Mouse (Mus musculus) CH12.LX (cell line): Measurements from ENCODE around the gene Ttc7b. TPM values are rescaled to one million over a fixed set of nuclear protein-coding genes. Genes with fewer than 3 reads are reported as not detected.

Experiments
- DNase-seq: peaks from one replicate; pipeline ENCODE4 v3.0.0-alpha.2; 2013; ENCODE audit errors: extremely low read depth
- H3K27ac ChIP-seq: 2 replicates; pipeline ENCODE4 v1.5.1; 2012; ENCODE audit warnings: low read depth, mild to moderate bottlenecking, control low read depth, moderate library complexity; ENCODE audit not compliant: insufficient read depth
- H3K27me3 ChIP-seq: replicated peaks from 2 replicates; pipeline ENCODE3; 2012; ENCODE audit warnings: inconsistent platforms
- H3K36me3 ChIP-seq, 2 experiments: replicated peaks in 1 of 2; 2 replicates each; pipeline versions ENCODE3 to v1.6.1; 2012; ENCODE audit warnings: inconsistent platforms in 1 of 2, low read length in 1 of 2, mild to moderate bottlenecking in 1 of 2, mixed read lengths in 1 of 2, moderate library complexity in 1 of 2; ENCODE audit not compliant: control insufficient read depth in 1 of 2, insufficient read depth in 1 of 2
- H3K4me1 ChIP-seq, 2 experiments: 2 replicates each; pipeline ENCODE4 v1.6.1; 2012; ENCODE audit warnings: inconsistent platforms in 1 of 2, moderate library complexity in 1 of 2; ENCODE audit not compliant: insufficient read depth in 2 of 2, control insufficient read depth in 1 of 2
- H3K4me2 ChIP-seq: 2 replicates; pipeline ENCODE4 v1.6.1; 2012; ENCODE audit warnings: low read depth, mild to moderate bottlenecking, control low read depth; ENCODE audit not compliant: poor library complexity, insufficient read depth, severe bottlenecking
- H3K4me3 ChIP-seq, 3 experiments: fragments of 150-350 bp in 1 of 3; sonication (generic) in 1 of 3; replicated peaks in 1 of 3; 2 replicates each; pipeline versions ENCODE3 to v1.5.1; 2011 to 2012; ENCODE audit warnings: low read depth in 2 of 3, low read length in 2 of 3, mild to moderate bottlenecking in 2 of 3, moderate library complexity in 2 of 3, control low read depth in 1 of 3, improper control_type of control experiment in 1 of 3, inconsistent platforms in 1 of 3, mixed read lengths in 1 of 3; ENCODE audit not compliant: poor library complexity in 1 of 3
- H3K79me2 ChIP-seq: replicated peaks from 2 replicates; pipeline ENCODE4 v1.6.1; 2012; ENCODE audit warnings: mild to moderate bottlenecking, moderate library complexity; ENCODE audit not compliant: control insufficient read depth, poor library complexity, insufficient read depth, severe bottlenecking; ENCODE audit errors: extremely low read depth
- H3K9ac ChIP-seq: 2 replicates; pipeline ENCODE4 v1.6.1; 2012; ENCODE audit warnings: low read depth, mild to moderate bottlenecking, control low read depth, moderate library complexity; ENCODE audit not compliant: insufficient read depth
- H3K9me3 ChIP-seq: replicated peaks from 2 replicates; pipeline ENCODE3; 2012; ENCODE audit warnings: low read length, inconsistent platforms, mixed read lengths
- CHD2 ChIP-seq: IDR thresholded peaks from 2 replicates; pipeline ENCODE4 v1.6.1; 2011; ENCODE audit warnings: low read length, improper control_type of control experiment
- CTCF ChIP-seq, 2 experiments: IDR thresholded peaks in 1 of 2; conservative IDR thresholded peaks in 1 of 2; 2 replicates each; pipeline ENCODE4 v1.5.1; 2011 to 2012; ENCODE audit warnings: low read depth in 2 of 2, low read length in 2 of 2, improper control_type of control experiment in 1 of 2, inconsistent platforms in 1 of 2, mild to moderate bottlenecking in 1 of 2, moderate library complexity in 1 of 2
- E2F4 ChIP-seq: IDR thresholded peaks from 2 replicates; pipeline ENCODE4 v1.6.1; 2011; ENCODE audit warnings: low read depth, low read length, improper control_type of control experiment; ENCODE audit not compliant: insufficient replicate concordance
- ETS1 ChIP-seq: conservative IDR thresholded peaks from 2 replicates; pipeline ENCODE4 v1.6.1; 2012; ENCODE audit warnings: low read depth, mild to moderate bottlenecking, inconsistent platforms, low read length, improper control_type of control experiment, moderate library complexity
- KAT2A ChIP-seq: IDR thresholded peaks from 2 replicates; pipeline ENCODE4 v1.6.1; 2012; ENCODE audit warnings: low read length, improper control_type of control experiment, inconsistent platforms; ENCODE audit not compliant: insufficient replicate concordance
- MAX ChIP-seq: IDR thresholded peaks from 2 replicates; pipeline ENCODE4 v1.6.1; 2011; ENCODE audit warnings: low read length, improper control_type of control experiment
- POLR2AphosphoS2 ChIP-seq: IDR thresholded peaks from 2 replicates; pipeline ENCODE4 v1.6.1; 2011; ENCODE audit warnings: low read depth, low read length, improper control_type of control experiment
- RAD21 ChIP-seq: IDR thresholded peaks from 2 replicates; pipeline ENCODE4 v1.6.1; 2011; ENCODE audit warnings: low read depth, mild to moderate bottlenecking, low read length, improper control_type of control experiment, moderate library complexity
- SMC3 ChIP-seq: IDR thresholded peaks from 2 replicates; pipeline ENCODE4 v1.6.1; 2011; ENCODE audit warnings: low read depth, low read length, improper control_type of control experiment
- USF1 ChIP-seq: IDR thresholded peaks from 2 replicates; pipeline ENCODE4 v1.6.1; 2014; ENCODE audit warnings: low read depth, mild to moderate bottlenecking, inconsistent platforms, low read length, improper control_type of control experiment
- USF2 ChIP-seq: conservative IDR thresholded peaks from 2 replicates; pipeline ENCODE4 v1.6.1; 2011; ENCODE audit warnings: low read depth, low read length, improper control_type of control experiment
- ZMIZ1 ChIP-seq: IDR thresholded peaks from 2 replicates; pipeline ENCODE4 v1.6.1; 2012; ENCODE audit warnings: low read depth, mild to moderate bottlenecking, inconsistent platforms, low read length, improper control_type of control experiment
- dilution Hi-C: fragments of 300-500 bp; cut with MboI; formaldehyde crosslinking; loops from 2 replicates; pipeline ENCODE4 v1.14.3; 2020; ENCODE audit warnings: low sequenced_read_pairs; ENCODE audit not compliant: extremely low pct_unique_long_range_greater_than_20kb, extremely low pct_ligation_motif_present
- in situ Hi-C: fragments of 300-500 bp; cut with MboI; formaldehyde crosslinking; loops from 3 replicates; pipeline ENCODE4 v1.14.3; 2019; ENCODE audit warnings: low sequenced_read_pairs, low pct_ligation_motif_present, low pct_unique_long_range_greater_than_20kb, mixed read lengths
- polyA plus RNA-seq: library from polyadenylated mRNA; unstranded; fragments of >175 nt; gene quantifications from 2 replicates; pipeline ENCODE4 v1.2.1, GENCODE M21; 2012; ENCODE audit warnings: low read depth; ENCODE audit not compliant: insufficient read length
- total RNA-seq, 2 experiments: library from RNA; depleted of rRNA; stranded (reverse); fragments of 300-350 nt in 1 of 2; fragments of >200 nt in 1 of 2; gene quantifications; 2 replicates each; pipeline ENCODE4 v1.2.3; 2012 to 2014

Gene Ttc7b
- total and polyA plus RNA-seq, 3 experiments: 7.8 to 18.3 (median 12.7) TPM

- Histone ChIP-seq H3K36me3 (peaks cover 5 to 57% of the 10 kb centered on the region in 2 experiments), H3K9me3 (no peaks in the 10 kb centered on the region)
- in situ Hi-C loops: loop anchor here (10.0 kb wide), 1 partner anchor 324 kb away; no protein-coding TSS in a partner anchor
Measured at GRCm38 (mm10) chr12:100488368-100488767, 32.3 kb downstream of the Ttc7b start.

DNA sequence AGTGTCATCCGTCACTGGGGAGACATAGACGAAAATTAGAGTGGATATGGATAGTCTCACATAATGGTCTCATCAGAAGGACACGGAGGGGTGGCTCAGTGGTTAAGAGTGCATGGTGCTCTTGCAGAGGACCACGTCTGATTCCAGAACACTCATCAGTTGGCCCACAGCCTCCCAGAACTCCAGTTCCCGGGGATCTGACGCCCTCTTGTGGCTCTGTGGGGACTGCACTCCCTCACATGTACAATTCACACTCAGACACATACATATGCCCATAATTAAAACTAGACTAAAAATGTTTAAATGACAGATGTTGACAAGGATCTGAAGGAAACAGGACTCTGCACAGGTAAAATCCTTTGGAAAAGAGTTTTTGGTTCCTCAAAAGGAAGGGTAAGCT lies 34.4 kb downstream of the Ttc7b start:
- no peak overlapping the region for H3K4me3 ChIP-seq
- peaks cover 0 to 58% of the 10 kb centered on the region in 2 experiments for H3K36me3 ChIP-seq
- no peaks in the 10 kb centered on the region for H3K27me3 ChIP-seq
- H3K4me2 ChIP-seq: no peak overlapping the region
- no peaks in the 10 kb centered on the region for H3K79me2 ChIP-seq
- no peaks in the 10 kb centered on the region for H3K9me3 ChIP-seq
- no peak for DNase-seq
- no peak overlapping the region for H3K9ac ChIP-seq
- no peak for TF ChIP-seq USF1
- TF ChIP-seq USF2: no peak
- TF ChIP-seq SMC3: peak; percentile 35
- peak; percentile 10 to 52; a peak in 2 of 4 replicates for TF ChIP-seq CTCF (conservative IDR thresholded peaks at IDR 0.05 in 1 of 2, IDR thresholded peaks at IDR 0.05 in 1 of 2; ENCODE audit: low read depth in 2 of 2, low read length in 2 of 2)
- peak; percentile 42 for TF ChIP-seq RAD21
- no peak overlapping the region for H3K27ac ChIP-seq
- H3K4me1 ChIP-seq: peaks cover 2 to 18% of the 10 kb centered on the region in 2 experiments; a peak in 3 of 4 replicates
- in situ Hi-C loops (loop anchor here (10.0 kb wide), 1 partner anchor 321 kb away; no protein-coding TSS in a partner anchor), dilution Hi-C loops (no loop called here)

More at GRCm38 (mm10) chr12:100488368-100488767, 32.3 kb downstream of the Ttc7b start:
- dilution Hi-C loops: no loop called here
- no peaks in the 10 kb centered on the region for H3K27me3 ChIP-seq
- no peak overlapping the region for H3K4me3 ChIP-seq
- no peaks in the 10 kb centered on the region for H3K79me2 ChIP-seq
- H3K4me2 ChIP-seq: no peak overlapping the region
- TF ChIP-seq CHD2 (no peak), ETS1 (no peak), ZMIZ1 (no peak)
- TF ChIP-seq, all 38 proteins: peak for 0
- DNase-seq: no peak
- Histone ChIP-seq H3K4me1 (peaks cover 2 to 9% of the 10 kb centered on the region in 2 experiments; a peak in 2 of 4 replicates), H3K9ac (no peak overlapping the region), H3K27ac (no peak overlapping the region)

GRCm38 (mm10) chr12:100483054-100483453 lies 37.6 kb downstream of the Ttc7b start:
- Histone ChIP-seq H3K79me2 (no peaks in the 10 kb centered on the region), H3K27ac (no peak overlapping the region), H3K9me3 (no peaks in the 10 kb centered on the region), H3K4me3 (no peak overlapping the region), H3K4me1 (peaks cover 2 to 32% of the 10 kb centered on the region in 2 experiments; a peak in 3 of 4 replicates), H3K27me3 (no peaks in the 10 kb centered on the region), H3K4me2 (no peak overlapping the region), H3K9ac (no peak overlapping the region), H3K36me3 (peaks cover 0 to 53% of the 10 kb centered on the region in 2 experiments)
- dilution Hi-C loops (no loop called here), in situ Hi-C loops (loop anchor here (10.0 kb wide), 1 partner anchor 318 kb away; no protein-coding TSS in a partner anchor)
- no peak for DNase-seq
- no peak for TF ChIP-seq KAT2A
- no peak for TF ChIP-seq USF1
- no peak for TF ChIP-seq CTCF (conservative IDR thresholded peaks at IDR 0.05 in 1 of 2, IDR thresholded peaks at IDR 0.05 in 1 of 2; ENCODE audit: low read depth in 2 of 2, low read length in 2 of 2)
- no peak for TF ChIP-seq E2F4
- no peak for TF ChIP-seq MAX
- TF ChIP-seq POLR2AphosphoS2: no peak
